Mouse (Mus musculus) mouse trophoblast stem cell (cell line): ENCODE measurements around the gene Ubqln4.

Source experiments
- in situ Hi-C, 2 experiments: fragments of 300-500 bp; cut with MseI, MboI; formaldehyde crosslinking; loops; 2 replicates in 1 of 2; 3 replicates in 1 of 2; pipeline ENCODE4 v1.15.1; 2025

Ubqln4 gene

DNA sequence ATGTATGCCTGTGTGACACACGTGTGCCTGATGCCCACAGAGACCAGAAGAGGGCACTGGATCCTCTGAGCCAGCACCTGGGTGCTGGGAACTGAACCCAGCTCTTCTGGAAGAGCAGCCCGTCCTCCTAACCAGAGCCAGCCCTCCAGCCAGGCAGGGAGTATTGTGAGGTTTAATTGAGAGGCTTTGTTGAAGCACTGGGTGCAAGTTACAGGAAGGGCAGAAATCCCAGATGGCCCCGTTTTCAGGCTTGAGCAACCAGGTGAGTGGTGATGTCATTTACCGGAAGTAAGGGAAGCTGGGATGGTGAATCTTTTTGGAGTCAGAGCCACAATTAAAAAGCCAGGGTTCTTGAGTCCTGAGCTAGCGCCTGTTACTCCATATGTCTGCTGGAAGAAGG lies 28.5 kb upstream of the Ubqln4 start:
- in situ Hi-C loops, result loop anchor here in 1 of 2 experiments (10.0 kb wide), 1 partner anchor 120 kb away; no protein-coding TSS in a partner anchor

DNA sequence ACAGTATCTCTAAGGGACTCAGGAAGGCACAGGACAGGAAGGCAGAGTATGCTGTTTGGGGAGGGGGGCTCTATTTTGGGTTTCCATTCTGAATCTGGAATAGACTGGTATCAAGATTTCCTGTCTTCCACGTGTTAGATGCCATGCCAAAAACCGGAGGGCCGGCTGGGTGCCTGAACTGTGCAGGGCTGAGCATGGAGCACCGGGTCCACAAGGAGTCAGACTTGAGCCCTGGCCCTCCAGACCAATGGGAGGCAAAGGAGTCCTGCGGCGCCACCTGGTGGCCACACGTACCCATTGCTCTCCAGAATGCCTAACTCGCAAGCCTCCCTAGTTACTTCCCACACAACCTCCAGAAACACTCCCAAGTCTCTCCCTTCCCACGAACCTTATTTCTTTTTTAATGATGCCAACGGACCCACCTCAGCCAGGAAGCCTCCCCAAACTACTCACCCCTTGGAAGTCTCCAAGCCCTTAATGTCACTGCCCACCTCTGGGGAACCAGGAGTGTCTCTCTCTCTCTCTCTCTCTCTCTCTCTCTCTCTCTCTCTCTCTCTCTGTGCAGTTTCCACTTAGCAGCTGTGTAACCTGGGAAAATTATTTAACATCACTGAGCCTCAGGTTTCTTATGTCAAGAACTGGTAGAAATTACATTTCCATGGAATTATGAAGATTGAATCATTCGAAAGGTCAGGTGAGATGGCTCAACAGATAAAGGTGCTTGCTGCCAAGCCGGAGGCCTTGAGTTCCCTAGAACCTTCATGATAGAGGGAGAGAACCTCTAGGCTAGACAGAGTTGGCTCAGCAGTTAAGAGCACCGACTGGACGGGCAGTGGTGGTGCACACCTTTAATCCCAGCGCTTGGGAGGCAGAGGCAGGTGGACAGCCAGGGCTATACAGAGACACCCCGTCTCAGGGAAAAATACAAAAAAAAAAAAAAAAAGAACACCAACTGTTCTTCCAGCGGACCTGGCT lies 27.1 kb upstream of the Ubqln4 start:
- in situ Hi-C loops, result loop anchor here in 1 of 2 experiments (10.0 kb wide), 1 partner anchor 122 kb away; no protein-coding TSS in a partner anchor

- in situ Hi-C loops, result loop anchor here in 1 of 2 experiments (10.0 kb wide), 1 partner anchor 123 kb away; no protein-coding TSS in a partner anchor
Measured at GRCm38 (mm10) chr3:88527565-88527964, 26.0 kb upstream of the Ubqln4 start.

- in situ Hi-C loops, result loop anchor here in 1 of 2 experiments (10.0 kb wide), 1 partner anchor 124 kb away; no protein-coding TSS in a partner anchor
Measured at GRCm38 (mm10) chr3:88528646-88529045, 24.9 kb upstream of the Ubqln4 start.

DNA sequence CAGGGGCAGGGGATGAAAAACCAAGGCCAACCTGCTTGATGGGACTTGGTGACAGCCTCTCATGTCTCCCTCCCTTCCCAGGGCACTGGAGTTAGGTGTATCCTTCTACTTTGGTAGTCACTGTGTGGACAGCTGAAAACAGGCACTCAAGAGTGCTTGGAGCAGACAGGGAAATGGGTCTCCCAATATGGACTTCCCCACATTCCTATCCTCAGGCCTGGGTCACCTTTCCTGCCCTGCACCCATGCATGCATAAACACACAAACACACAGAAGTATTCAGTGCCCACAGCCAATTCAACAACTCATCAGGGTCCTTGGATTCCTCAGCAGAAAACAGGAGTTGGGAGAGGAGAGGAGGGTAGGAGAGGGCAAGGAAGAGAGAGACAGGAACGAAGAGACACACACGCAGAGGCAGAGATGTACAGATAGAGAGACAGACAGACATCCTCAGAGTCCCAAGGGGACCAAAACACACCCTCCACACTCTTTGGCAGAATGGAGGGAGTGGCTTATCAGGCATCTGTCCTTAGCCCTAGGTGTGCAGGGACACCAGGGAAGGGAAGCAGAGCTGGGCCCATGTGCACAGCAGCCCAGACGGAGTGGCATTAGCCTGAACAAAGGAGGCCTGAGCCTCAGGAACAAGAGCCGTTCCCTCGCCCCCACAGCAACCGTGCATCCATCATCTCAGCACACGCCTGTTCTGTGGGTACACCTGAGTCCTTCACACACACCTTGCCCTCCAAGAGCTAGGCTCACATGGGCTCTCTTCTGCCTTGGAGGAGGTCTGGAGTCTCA lies 24.2 kb upstream of the Ubqln4 start:
- in situ Hi-C loops, result loop anchor here in 1 of 2 experiments (10.0 kb wide), 1 partner anchor 125 kb away; no protein-coding TSS in a partner anchor

DNA sequence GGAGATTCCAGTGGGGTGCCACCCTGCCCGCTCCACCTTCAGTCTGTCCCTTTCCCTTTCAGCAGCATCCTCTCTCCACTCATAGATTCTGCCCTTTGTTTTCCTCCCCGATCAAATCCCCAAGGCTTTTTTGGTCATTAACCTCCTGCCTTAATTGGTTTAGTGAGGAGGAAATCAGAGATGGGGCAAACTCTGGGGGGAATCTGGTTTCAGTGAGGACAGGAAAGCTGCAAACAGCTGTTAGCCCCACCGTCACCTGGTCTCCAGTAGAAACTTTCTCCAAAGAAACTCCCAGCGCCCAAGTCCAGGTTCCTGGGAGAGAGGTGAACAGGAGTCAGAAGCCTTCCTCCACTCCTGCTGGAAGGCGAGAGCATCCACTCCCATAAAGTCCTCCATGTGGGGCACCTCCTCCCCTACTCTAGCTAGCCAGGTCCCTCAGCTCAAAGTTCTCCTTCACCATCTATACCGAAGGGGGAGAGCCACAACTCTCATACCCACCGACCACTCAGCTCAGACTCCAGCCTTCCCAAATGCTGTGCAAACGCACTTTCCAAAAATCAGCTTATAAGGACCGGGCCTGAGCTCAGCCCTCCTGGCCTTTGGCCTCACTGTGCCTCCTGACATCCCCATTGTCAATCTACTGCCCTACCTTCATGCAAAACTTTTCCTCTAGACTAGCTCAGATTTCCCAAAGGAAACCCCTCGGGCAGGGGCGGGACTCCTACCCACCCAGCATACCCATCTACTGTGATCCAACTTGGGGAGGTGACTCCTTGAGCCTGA lies 23.3 kb upstream of the Ubqln4 start:
- in situ Hi-C loops, result no loop called here

GRCm38 (mm10) chr3:88531348-88532298 lies 21.9 kb upstream of the Ubqln4 start:
- in situ Hi-C loops, result no loop called here

DNA sequence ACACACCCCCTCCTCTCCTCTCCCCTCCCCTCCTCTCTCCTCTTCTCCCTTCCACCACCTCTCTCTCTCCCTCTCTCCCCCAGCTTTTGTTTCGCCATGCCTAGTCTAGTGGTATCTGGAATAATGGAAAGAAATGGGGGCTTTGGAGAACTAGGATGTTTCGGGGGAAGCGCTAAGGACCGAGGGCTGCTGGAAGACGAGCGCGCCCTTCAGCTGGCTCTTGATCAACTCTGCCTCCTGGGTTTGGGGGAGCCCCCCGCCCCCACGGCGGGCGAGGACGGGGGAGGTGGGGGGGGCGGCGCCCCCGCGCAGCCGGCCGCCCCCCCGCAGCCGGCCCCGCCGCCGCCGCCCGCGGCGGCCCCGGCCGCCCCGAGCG lies 21.3 kb upstream of the Ubqln4 start, which contains the start of gene Mex3a:
Mex3a (plus strand) TSS at position 97 of the 376 bp plus-strand sequence.
- in situ Hi-C loops, result no loop called here

GRCm38 (mm10) chr3:88532689-88533511 lies 20.7 kb upstream of the Ubqln4 start:
- in situ Hi-C loops, result no loop called here

GRCm38 (mm10) chr3:88533706-88534105 lies 19.9 kb upstream of the Ubqln4 start:
- in situ Hi-C loops, result no loop called here

DNA sequence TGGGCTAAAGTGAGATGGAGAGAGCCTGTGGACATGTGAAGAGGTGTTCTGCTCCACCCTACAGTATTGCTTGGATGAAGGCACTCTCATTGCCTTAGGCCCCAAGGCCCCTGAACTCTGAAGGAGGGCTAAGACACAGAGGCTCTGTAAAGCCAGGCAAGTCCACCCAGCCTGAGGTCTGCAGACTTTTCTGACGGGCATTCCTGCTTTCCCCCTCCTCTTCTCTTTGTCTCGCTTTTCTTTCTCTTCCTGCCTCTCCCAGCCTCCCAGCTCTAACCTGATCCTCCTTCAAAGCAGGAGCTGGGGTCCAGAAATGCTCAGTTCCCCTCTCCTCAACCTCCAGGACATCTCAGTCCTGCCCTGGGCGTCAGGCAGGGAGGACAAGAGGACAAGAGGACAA lies 18.6 kb upstream of the Ubqln4 start:
- in situ Hi-C loops, result no loop called here

DNA sequence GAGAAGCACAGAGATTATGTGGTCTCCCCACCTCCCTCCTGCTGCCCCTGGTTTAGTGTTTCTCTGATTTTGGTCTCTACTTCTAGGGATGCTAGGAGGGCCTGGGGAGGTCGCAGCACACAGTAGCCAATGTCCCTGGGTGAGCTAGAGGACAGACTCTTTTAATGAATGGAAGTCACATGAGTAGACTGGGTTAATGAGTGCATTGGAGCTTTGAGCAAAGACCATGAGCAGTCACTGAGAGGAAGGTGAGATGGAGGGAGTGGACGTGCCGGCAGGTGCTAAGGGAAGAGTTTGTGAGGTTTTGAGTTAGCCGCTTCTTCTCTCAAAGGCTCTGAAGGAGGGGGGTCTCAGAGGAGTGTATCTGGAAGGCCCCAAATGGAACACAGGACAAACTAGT lies 18.0 kb upstream of the Ubqln4 start:
- in situ Hi-C loops, result no loop called here

GRCm38 (mm10) chr3:88536103-88536930 lies 17.2 kb upstream of the Ubqln4 start:
- in situ Hi-C loops, result no loop called here

DNA sequence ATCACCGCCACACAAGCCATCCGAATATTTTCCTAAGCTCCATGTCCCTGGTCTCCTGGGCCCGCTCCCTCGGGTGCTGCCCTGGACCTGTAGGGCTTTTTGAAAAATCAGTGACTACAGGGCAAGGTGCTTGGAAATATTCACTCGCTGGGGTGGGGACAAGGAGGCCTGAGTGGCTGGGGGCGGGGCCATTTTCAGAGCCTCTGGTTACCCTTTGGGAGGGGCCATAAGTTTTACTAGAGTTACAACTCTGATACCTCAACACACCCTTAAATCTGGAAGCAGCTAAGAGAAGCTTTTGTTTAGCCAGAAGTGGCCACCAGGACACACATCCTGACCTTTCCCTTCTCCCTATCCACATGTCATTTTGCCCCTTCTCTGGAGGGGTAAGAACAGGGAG lies 16.4 kb upstream of the Ubqln4 start:
- in situ Hi-C loops, result no loop called here

DNA sequence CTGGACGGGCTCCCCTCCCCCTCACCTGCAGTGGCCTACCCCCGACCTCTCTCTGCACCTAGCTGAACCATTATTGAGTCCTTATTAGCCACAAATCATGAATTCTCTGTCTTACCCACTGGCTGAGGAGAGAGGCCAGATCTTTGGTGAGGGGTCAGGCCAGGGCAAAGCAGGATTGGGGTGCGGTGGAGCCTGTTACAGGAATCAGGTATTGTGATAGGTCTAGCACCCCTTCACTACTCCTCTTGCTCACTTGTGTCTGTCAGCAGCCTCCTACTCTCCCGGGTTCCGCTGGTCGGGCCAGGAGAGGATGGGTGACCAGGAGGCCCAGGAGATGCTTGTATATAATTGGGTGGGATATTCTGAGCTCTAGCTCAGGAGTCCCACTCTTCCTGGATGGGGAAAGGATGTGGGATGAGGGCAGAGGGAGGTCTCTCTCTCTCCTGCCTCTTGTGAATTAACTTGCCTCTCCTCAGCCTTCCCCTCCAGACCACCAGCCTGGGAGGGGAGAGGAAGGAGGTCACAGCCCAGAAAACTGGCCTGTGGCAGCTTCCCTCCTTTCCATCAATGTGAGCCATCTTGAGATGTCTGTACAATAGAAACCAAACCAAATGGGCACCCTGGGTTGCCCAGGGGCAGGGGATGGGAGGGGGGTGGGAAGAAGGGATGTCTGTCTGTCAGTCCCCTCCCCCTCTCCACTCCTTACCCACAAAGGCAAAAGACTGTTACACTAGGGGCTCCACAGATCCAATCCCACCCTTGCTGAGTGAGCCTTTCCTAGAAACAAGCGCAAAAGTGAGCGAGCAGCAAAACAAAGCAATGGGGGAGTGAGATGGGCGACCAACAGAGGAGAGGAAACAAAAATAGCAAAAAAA lies 15.1 kb upstream of the Ubqln4 start:
- in situ Hi-C loops, result no loop called here

GRCm38 (mm10) chr3:88539397-88539796 lies 14.2 kb upstream of the Ubqln4 start:
- in situ Hi-C loops, result no loop called here

DNA sequence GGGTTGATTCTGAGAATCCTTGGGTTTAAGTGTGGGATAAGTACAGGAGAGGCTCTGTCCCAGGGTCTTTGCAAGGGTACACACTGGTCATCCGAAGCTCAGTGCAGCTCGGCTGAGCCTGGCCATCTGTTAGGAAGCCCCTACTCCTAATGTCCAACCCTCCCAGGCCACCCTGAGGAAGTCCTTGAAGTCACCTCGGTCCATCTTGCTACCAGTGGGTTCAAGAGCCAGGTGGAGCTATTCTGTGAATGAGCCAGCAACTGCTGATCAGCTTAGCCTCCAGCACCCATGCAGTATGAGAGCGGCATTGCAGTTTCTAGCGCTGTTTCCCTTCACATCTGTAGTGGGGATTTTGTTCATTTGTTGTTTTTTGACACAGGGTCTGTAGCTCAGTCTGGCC lies 13.5 kb upstream of the Ubqln4 start:
- in situ Hi-C loops, result no loop called here
